Mouse (Mus musculus) gastrocnemius, adult 2 months (tissue): ENCODE results near the gene Aggf1. TPM values are rescaled to one million over a fixed set of nuclear protein-coding genes. Genes with fewer than 3 reads are reported as not detected.

ENCODE experiments used
- DNase-seq: peaks from one replicate; pipeline ENCODE4 v3.0.0; 2022
- H3K27ac ChIP-seq: fragments of 200-600 bp; 2 replicates; pipeline ENCODE4 v1.8.1; 2022; ENCODE audit warnings: mild to moderate bottlenecking
- H3K4me3 ChIP-seq: fragments of 200-600 bp; 2 replicates; pipeline ENCODE4 v1.8.1; 2022; ENCODE audit warnings: mild to moderate bottlenecking, moderate library complexity
- CTCF ChIP-seq: fragments of 200-600 bp; IDR thresholded peaks from 2 replicates; pipeline ENCODE4 v1.8.1; 2022; ENCODE audit warnings: antibody characterized with exemption, mild to moderate bottlenecking, moderate library complexity
- intact Hi-C: fragments of 180-260 bp; cut with DNase I; formaldehyde crosslinking; loops from one replicate; pipeline ENCODE4 v1.15.1; 2025
- total RNA-seq, 2 experiments: library from RNA; stranded (reverse); gene quantifications; 2 replicates each; pipeline ENCODE4 v1.2.3; 2021

Aggf1 gene
- total RNA-seq, 2 experiments from 2014 or later, result 16.5 to 19.7 TPM

DNA sequence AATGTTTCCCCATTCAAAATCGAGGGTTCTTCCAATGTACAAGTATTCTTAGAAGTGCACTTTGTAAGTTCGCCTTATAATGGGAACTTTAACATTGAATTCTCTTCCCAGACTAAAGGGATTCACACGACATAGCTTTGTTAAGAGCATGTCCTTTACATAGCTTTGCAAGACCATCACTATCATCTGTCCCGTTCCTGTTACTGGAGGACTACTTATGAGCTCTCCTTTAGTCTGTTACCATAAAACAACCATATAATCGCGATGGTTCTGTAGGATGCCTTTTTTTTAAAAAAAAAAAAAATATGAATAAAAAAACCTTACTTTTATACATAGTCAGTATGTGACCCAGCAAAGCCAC lies 382 bp upstream of the Aggf1 start:
- intact Hi-C loops, result no loop called here
- peak overlapping the region; percentile 93 for H3K27ac ChIP-seq
- DNase-seq, result no peak
- H3K4me3 ChIP-seq, result peak overlapping the region; percentile 99
- no peak for TF ChIP-seq CTCF

DNA sequence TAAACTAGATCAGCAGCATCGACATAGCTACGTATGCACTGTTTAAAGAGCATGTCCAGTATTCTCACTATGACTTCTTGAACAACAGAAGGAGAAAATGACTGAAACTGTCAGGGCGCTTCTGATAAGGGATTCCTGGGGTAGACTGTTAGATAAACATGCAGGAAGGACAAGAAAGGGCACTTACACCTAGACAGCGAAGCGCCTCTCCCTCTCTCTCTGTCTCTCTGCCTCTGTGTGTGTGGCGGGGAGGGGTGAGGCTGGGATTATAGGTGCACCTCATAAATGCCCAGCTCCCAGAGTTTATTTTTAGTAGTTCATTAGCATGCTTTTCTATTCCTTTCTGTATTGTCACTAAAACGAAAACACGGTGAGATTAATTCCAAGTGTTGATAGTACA lies 8.8 kb downstream of the Aggf1 start:
- H3K27ac ChIP-seq, result no peak overlapping the region
- no peak for TF ChIP-seq CTCF
- no peak for DNase-seq
- H3K4me3 ChIP-seq, result no peak overlapping the region
- intact Hi-C loops, result no loop called here

DNA sequence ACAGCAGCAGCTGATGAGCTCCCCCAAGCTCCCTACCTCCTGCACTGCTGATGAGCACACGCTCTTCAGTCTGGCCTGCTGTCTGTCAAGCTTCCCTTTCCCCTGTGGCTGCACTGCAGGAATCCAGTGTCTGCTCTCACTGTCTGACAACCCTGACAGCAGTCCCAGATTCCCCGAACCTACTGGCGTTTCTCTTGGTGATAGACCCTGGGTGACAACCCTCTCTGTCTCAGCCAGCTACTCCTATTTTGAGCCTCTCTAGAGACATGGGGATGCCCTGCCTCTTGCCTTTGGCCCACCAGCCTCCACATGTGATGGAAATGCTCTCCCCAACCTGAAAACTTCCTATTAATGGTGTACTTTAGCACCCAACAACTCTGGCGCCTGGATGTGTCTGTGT lies 11.7 kb downstream of the Aggf1 start:
- TF ChIP-seq CTCF, result no peak
- intact Hi-C loops, result no loop called here
- peak; percentile 36 for DNase-seq

DNA sequence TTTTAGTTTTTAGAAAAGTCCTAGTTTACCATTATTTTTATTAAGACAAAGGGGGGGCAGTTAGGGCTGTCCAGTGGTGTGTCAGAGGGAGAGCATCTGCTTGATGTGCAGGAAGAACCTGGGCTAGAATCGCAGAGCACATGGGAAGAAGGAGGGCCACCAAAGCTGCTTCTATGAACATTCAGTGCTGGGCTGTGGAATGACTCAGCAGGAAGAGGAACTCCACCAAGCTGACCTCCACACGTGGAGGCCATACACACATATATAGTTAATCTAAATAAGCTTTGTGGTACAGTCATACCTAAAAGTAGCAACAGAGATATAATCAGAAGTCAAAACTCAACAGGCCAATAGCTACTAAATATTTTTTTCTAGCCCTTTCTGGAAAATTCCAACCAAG lies 16.9 kb downstream of the Aggf1 start:
- Histone ChIP-seq H3K4me3 (no peak overlapping the region), H3K27ac (no peak overlapping the region)
- no peak for DNase-seq
- TF ChIP-seq CTCF, result no peak
- intact Hi-C loops, result no loop called here

More for the DNA sequence above, 11.7 kb downstream of the Aggf1 start:
- Histone ChIP-seq H3K27ac (0 out of 2 replicates have a peak overlapping the region, but pooled peaks have one; percentile 4), H3K4me3 (no peak overlapping the region)

DNA sequence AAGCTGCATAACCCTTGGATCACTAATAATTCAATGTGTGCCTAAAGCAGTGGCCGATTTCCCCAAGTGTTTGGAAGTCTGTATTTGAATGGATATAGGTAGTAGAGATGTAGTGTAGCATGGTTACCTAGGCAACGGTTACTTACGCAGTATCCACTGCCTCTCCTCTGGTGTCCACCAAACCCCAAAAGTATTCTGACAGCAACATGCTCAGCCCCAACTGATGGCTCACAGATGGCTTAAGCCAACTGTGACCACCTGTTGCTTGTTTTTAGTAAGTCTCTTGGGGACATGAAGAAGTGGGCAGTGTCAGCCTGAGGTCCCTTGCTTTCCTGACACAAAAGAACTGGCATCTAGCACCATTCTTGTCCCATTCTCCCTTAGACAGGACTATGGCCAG lies 26.7 kb downstream of the Aggf1 start:
- intact Hi-C loops, result no loop called here

DNA sequence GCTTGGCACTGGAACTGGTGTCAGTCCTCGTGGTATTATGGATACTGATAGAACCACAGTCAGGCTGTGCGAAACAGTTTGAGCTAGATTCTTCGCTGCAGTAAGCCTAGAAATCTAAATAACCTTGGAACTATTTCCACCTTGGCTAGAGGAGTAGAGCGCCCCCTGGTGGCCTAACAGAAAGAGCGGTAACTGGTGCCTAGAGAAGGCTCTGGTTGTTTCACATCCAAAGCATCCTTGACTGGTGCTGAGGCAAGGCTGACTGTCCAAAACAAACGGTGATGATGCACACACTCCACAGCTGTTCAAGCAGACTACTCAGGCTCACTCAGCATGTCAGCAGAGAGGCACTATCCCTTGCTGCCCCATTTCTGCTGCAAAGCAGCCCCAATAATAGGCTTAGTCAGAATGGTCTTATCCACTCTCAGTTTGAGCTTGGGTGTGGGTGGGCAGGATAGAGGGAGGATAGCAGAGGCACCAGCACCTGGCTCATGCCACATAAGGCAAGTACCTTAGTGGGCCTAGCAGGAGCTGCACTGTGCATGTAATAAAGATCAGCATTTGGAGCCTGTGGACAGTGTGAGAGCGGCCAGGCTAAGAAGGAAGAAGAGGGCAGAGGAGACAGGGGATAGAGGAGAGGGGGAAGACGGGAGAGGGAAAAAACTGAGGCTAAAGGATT lies 28.0 kb downstream of the Aggf1 start:
- Histone ChIP-seq H3K27ac (no peak overlapping the region), H3K4me3 (no peak overlapping the region)
- intact Hi-C loops, result loop anchor here (2.0 kb wide), 1 partner anchor 328 kb away; no protein-coding TSS in a partner anchor
- DNase-seq, result peak; percentile 75
- peak; percentile 93 for TF ChIP-seq CTCF

More for the DNA sequence above, 26.7 kb downstream of the Aggf1 start:
- TF ChIP-seq CTCF, result no peak
- no peak overlapping the region for H3K4me3 ChIP-seq
- H3K27ac ChIP-seq, result no peak overlapping the region
- no peak for DNase-seq

DNA sequence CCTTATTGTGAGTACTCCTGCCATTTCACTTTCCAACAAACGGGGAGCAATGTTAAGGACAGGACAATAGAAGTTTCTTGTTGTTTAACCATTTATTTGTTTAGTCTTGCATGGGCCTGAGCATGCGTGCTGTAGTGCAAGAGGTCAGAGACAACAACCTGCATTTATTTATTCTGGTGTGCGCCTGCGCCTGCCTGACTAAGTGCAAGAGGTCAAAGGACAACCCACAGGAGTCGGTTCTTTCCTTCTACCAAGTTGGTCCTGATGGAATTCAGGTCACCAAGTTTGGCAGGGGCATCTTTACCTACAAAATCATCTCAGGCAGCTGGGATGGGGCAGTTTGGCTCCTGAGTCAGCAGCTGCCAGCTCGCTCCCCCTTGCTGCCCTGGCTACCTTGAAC lies 29.3 kb downstream of the Aggf1 start:
- intact Hi-C loops, result loop anchor here (2.0 kb wide), 1 partner anchor 327 kb away; no protein-coding TSS in a partner anchor

DNA sequence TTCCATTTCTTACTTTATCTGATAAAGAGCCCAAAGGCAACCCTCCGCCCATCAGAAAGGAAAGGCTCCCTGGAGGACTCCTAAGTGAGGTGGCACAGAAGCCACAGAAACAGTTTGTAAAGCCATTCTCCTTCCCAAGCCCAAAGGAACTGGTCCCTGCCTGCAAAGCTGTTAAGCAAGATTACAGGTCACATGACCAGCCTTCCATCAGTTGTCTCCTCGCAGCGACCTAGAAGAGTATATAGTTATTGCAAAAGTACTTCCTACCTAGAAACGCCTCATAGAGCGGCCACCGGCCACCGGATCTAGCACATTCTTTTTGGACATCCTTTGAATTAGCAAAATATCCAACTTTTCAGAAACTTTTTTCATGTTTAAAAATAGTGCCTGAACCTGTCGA lies 31.7 kb downstream of the Aggf1 start:
- Histone ChIP-seq H3K27ac (no peak overlapping the region), H3K4me3 (no peak overlapping the region)
- intact Hi-C loops, result no loop called here
- TF ChIP-seq CTCF, result no peak
- DNase-seq, result no peak

More for the DNA sequence above, 29.3 kb downstream of the Aggf1 start:
- Histone ChIP-seq H3K4me3 (no peak overlapping the region), H3K27ac (no peak overlapping the region)
- no peak for TF ChIP-seq CTCF
- no peak for DNase-seq

DNA sequence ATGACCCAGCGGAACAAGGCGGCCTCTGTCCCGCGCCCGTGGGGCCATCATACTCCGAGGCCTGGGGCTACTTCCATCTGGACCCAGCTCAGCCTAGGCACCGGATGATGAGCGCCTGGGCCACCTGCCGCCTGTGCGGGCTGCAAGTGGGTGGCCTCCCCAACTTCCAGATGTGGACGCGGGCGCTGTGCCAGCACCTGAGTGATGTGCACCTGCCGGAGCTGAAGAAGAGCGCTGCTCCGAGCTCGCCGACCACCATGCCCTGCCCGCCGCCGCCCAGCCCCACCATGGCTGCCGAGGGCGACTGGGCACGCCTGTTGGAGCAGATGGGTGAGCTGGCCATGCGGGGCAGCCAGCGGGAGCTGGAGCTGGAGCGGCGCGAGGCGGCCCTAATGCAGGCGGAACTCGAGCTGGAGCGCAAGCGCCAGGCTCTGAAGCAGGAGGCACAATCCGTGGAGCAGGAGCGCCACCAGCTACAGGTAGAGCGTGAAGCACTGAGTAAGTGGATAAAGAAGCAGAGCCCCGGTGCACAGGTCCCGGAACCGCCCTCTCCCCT lies 39.0 kb downstream of the Aggf1 start:
- DNase-seq, result no peak
- Histone ChIP-seq H3K27ac (no peak overlapping the region), H3K4me3 (no peak overlapping the region)
- intact Hi-C loops, result no loop called here
- TF ChIP-seq CTCF, result no peak

DNA sequence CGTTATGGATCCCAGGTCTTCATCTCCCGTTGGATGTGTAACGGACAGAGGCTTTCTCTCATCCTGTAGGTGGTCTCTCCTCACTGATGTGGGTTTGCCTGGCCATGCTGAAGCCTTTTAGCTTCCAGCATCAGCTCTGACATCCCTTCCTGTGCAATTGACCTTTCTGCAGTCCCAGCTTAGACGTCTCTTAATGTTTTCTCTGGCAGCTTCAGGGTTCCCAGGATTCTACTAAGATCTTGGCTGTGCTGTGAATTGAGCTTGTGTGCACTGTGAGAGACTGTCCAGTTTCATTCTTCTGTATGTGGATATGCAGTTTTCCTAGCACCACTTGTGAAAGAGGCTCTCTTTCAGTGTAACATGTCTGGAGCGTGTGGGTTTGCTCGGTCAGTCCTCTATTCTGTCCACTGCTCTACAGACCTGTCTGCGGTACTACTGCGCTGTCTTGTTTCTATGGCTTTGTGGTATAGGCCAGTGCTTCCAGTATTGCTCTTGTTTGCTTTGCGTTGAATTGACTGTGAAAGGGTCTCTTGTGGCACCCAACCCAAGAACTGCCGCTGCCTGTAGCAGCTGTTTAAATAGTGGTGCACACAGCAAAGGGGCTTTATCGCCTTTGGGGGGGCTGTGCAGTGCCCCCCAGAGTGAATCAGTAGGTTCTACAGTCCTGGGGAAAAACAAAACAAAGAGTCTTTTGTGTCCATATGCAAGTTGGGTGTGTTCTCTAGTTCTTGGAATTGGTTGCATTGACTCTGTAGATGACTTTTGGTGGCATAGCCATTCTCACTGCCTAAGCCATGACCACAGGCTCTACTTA lies 42.9 kb downstream of the Aggf1 start:
- TF ChIP-seq CTCF, result no peak
- H3K27ac ChIP-seq, result no peak overlapping the region

DNA sequence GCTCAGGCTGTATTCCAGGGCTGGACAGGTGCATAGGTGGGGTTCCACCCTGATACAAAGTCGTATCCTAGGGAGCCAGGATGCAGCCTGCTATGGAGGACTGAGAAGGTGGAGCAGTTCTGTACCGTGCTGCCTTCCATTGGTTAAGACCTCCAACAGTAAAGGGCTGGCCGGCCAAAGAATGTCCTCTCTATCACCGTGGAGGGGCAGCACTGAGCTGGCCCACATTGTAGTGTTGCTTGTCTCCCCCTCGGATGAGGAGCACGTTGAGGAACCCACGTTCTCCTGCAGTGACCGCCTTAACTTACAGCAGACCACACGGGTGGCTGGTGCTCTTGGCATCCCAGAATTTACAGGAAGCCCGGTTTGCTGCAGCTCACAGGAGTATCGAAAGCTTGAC lies 44.6 kb downstream of the Aggf1 start:
- H3K27ac ChIP-seq, result no peak overlapping the region
- intact Hi-C loops, result no loop called here
- no peak for TF ChIP-seq CTCF
- no peak overlapping the region for H3K4me3 ChIP-seq
- DNase-seq, result no peak

More for the DNA sequence above, 42.9 kb downstream of the Aggf1 start:
- intact Hi-C loops, result no loop called here
- DNase-seq, result no peak
- no peak overlapping the region for H3K4me3 ChIP-seq

DNA sequence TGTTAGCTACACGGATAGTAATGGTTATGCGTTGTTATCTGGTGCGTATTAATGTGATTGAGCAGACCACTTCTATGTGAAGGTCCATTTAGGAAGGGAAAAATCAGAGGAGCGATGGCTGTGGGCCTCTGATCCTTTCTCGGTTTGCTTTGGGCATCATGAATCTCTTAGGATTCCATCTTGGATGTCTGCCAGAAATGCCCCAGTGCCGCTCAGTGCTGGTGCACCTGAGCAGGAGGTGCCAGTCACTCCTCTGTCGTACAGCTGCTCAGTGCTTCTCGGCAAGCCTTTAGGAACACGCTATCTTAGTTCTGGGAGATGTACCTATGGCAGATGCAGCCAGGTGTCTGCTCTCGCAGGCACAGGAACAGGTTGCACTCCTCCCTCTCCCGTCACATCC lies 46.4 kb downstream of the Aggf1 start:
- intact Hi-C loops, result no loop called here
- no peak for DNase-seq
- H3K27ac ChIP-seq, result no peak overlapping the region
- TF ChIP-seq CTCF, result no peak
- H3K4me3 ChIP-seq, result no peak overlapping the region

DNA sequence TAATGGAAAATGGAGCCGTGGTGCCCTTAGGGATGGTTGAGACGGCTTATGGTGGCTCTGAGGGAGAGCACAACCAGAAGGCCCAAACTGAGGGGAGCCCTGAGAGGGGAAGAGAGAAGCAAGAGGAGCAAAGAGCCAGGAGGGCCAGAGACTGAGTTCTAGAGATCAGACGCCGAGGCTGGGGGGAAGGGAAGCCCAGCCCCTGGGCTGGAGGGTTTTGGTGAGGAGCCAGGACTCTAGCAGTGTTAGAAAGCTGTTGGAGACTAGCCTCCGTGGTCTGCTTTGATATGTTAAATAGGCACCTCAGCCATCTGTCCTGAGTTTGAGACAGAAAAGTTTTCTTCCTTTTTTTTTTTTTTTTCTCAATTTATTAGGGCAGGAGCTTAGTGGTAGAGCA lies 47.8 kb downstream of the Aggf1 start:
- intact Hi-C loops, result no loop called here
- Histone ChIP-seq H3K4me3 (peak overlapping the region; percentile 96), H3K27ac (peak overlapping the region; percentile 91; the same call in 1 of the 2 replicates)
- no peak for DNase-seq
- TF ChIP-seq CTCF, result no peak
